Mouse (Mus musculus) spleen, postnatal 14 days (tissue): ENCODE measurements at regions not wholly inside any gene's neighbourhood (a gene's known extent, or its start where the extent isn't known, plus 50 kb on each side); places are given as distances from the start of the nearest gene placed in this dataset.
A peak's percentile ranks its signal among the peaks of the same experiment; 100 is the strongest.

ENCODE experiments used
- DNase-seq, 2 experiments: peaks; one replicate each; pipeline ENCODE4 v3.0.0; 2021 to 2022; ENCODE audit warnings: low spot score in 2 of 2

- no peak for DNase-seq
Measured at GRCm38 (mm10) chr10:39250039-39250438, 86.4 kb upstream of the Ccn6 start.

GRCm38 (mm10) chr10:39248486-39248885, 84.9 kb upstream of the Ccn6 start:
- no peak for DNase-seq

GRCm38 (mm10) chr10:39246984-39247383, 83.4 kb upstream of the Ccn6 start:
- DNase-seq: no peak

GRCm38 (mm10) chr10:39245141-39245540, 81.5 kb upstream of the Ccn6 start:
- no peak for DNase-seq

GRCm38 (mm10) chr10:39244061-39244460, 80.5 kb upstream of the Ccn6 start:
- no peak for DNase-seq

GRCm38 (mm10) chr10:39242398-39242797, 78.8 kb upstream of the Ccn6 start:
- DNase-seq: no peak

GRCm38 (mm10) chr10:39241922-39242321, 78.3 kb upstream of the Ccn6 start:
- no peak for DNase-seq

- no peak for DNase-seq
Measured at GRCm38 (mm10) chr10:39241486-39241885, 77.9 kb upstream of the Ccn6 start.

GRCm38 (mm10) chr10:39240966-39241365, 77.4 kb upstream of the Ccn6 start:
- DNase-seq: no peak

- DNase-seq: no peak
Measured at GRCm38 (mm10) chr10:39240178-39240791, 76.7 kb upstream of the Ccn6 start.

- DNase-seq: peak in 1 of 2 experiments; percentile 53
Measured at GRCm38 (mm10) chr10:39239498-39240177, 76.0 kb upstream of the Ccn6 start.

- no peak for DNase-seq
Measured at GRCm38 (mm10) chr10:39238596-39238995, 75.0 kb upstream of the Ccn6 start.

- DNase-seq: no peak
Measured at GRCm38 (mm10) chr10:39237549-39237948, 74.0 kb upstream of the Ccn6 start.

GRCm38 (mm10) chr10:39233926-39234450, 70.4 kb upstream of the Ccn6 start:
- DNase-seq: no peak

- no peak for DNase-seq
Measured at GRCm38 (mm10) chr10:39233191-39233590, 69.6 kb upstream of the Ccn6 start.

- DNase-seq: no peak
Measured at GRCm38 (mm10) chr10:39230634-39231410, 67.2 kb upstream of the Ccn6 start.

GRCm38 (mm10) chr10:39229233-39229632, 65.6 kb upstream of the Ccn6 start:
- no peak for DNase-seq

- no peak for DNase-seq
Measured at GRCm38 (mm10) chr10:39228027-39228426, 64.4 kb upstream of the Ccn6 start.

GRCm38 (mm10) chr10:39227499-39227942, 63.9 kb upstream of the Ccn6 start:
- DNase-seq: no peak

- DNase-seq: no peak
Measured at GRCm38 (mm10) chr10:39226518-39226917, 62.9 kb upstream of the Ccn6 start.

- DNase-seq: no peak
Measured at GRCm38 (mm10) chr10:39224449-39225094, 61.0 kb upstream of the Ccn6 start.

- no peak for DNase-seq
Measured at GRCm38 (mm10) chr10:39221028-39221427, 57.4 kb upstream of the Ccn6 start.
